Mouse (Mus musculus): ENCODE results near the gene Magi2.

Magi2 gene

DNA sequence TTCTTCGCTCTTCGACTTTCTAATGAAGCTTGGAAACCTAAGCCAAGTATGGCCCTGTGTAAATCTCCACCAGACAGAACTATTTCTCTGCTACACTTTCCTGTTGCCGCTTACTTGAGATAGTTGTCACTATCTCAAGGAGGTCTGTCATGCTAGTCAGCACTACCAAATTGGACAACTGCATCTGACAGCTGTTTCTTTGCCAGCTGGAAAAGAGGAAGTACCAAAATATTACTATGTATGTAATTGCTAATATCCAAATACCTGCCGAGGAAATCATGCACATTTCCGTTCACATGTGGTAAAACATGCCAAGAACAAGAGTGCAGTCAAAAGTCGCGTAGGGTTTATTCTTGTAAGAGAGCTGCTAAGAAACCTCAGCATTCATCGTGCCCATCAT lies 1126.1 kb downstream of the Magi2 start:
- TF ChIP-seq GATA4 (IDR thresholded peaks at IDR 0.05; ENCODE audit: insufficient replicate concordance, low read length), result no peak

DNA sequence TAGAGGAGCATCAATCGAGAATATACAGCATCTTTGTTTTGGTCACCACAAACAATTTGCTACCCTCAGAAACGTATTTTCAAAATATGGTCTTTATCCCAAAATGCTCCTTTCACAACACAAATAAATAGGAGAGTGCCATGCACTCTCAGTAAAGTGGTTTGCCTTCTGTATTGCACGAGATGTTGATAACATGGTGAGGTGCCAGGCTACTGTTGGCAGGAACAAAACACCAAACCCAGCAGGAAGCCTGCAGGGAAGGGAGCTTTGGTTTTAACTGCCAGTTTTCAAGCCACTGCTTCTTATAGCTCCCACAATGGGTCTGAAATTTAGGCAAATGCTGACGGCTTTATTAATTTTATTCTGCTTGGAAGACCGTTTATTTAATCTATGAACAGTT lies 1131.6 kb downstream of the Magi2 start:
- no peak for TF ChIP-seq GATA4 (IDR thresholded peaks at IDR 0.05; ENCODE audit: insufficient replicate concordance, low read length)

DNA sequence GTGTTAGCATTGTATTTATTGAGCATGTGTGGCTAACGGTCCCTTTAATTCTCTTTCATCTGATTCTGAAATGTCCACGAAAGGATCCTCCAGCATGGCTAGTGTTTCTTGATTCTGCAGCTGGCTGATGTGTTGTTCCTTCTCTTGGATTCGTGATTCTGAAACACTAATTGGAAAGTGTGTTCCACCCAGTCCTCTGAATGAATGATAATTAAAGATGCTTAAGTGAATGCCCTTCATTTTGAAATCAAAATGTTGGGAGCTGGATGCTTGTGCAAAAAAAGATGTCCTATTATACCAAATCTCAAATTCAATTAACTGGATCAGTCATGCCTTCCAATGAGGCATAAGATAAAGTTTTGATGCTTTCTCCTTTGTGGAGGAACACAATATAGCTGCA lies 1132.2 kb downstream of the Magi2 start:
- TF ChIP-seq GATA4 (IDR thresholded peaks at IDR 0.05; ENCODE audit: insufficient replicate concordance, low read length), result no peak

DNA sequence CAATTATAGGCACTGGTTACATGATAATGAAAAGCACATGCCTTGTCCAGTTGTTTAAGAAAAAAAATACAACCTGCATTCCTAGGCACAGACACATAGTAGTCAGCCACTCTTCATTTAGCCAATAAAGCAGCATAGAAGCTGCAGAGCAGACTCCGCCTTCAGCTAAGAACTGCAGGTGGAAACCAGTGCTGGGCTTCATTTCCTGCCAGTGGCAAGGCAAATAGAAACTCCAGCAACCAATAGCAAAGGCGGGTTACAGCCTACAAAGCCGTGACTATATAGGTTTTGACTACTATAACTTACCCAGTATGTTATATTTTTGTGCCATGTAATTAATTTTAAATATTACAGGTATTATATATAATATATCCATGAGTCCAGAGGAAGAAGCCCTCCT lies 1135.3 kb downstream of the Magi2 start:
- TF ChIP-seq GATA4 (IDR thresholded peaks at IDR 0.05; ENCODE audit: insufficient replicate concordance, low read length), result no peak

DNA sequence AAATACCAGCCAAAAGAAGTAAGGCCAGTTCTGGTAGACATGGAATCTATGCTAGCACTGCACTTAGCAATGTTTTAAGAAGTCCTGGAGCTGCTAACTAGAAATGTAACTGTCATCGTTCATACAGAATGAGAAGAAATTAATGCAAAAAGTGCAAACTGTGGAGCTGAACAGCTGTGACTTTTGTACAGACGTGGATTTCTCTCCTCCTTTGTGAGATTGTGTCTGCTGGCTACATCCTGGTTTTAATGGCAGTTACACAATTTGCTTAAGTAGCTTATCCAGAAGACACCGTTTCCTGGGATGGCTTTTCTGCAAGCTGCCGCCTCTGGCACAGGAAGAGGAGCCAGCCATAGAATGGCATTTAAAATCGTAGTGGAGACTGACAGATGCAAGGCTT lies 1136.4 kb downstream of the Magi2 start:
- no peak for TF ChIP-seq GATA4 (IDR thresholded peaks at IDR 0.05; ENCODE audit: insufficient replicate concordance, low read length)

DNA sequence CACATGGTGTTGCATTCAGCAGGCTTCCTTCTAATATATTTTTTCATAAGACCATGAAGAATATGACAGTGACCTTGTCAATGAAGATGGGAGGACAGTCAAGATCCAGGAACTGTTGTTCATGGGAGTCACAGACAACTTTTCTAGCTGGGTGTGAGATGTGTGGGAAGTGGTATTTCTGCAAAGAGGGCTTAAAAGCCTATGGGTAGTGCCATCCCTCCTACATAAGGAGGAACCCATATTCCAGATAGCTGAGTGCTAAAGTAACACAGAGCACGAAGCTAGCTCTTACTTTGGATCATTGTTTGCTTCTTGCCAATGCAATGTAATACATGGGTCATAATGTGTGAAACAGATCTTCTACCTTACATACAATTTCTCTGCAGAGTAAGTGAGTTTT lies 1146.8 kb downstream of the Magi2 start:
- no peak for TF ChIP-seq GATA4 (IDR thresholded peaks at IDR 0.05; ENCODE audit: insufficient replicate concordance, low read length)

DNA sequence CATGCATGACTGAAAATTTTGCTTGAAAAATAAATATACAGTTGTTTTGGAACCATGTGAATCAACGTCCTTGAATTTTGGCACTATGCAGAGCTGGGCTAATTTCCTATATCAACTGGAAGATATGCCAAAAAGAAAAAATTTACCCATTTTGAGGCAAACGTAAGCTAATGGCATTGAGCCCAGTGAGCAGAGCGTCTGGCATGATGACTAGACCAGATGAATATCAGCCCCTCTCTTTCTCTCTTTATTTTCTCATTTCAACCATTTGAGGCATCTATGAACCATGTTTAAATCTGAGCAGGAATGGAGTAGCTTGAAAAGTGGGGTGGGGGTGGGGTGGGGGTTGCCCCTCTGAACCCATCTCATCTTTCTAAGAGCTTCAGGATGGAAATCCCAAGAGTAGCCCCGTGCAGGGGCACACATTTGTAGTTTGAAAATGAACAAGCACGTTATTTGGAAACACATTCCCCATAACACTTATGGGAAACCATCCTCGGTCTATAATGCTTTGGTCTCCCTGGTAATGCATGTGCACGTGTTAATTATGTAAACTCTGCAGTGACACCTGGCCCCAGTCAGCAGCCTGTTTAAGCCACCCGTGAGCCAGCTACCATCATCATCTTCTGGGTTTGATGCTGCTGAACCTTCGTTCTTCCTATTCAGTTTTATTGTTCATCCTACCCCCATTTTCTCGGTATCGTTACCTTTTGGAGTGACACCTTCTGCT lies 1151.4 kb downstream of the Magi2 start:
- TF ChIP-seq GATA4 (IDR thresholded peaks at IDR 0.05; ENCODE audit: insufficient replicate concordance, low read length), result no peak

DNA sequence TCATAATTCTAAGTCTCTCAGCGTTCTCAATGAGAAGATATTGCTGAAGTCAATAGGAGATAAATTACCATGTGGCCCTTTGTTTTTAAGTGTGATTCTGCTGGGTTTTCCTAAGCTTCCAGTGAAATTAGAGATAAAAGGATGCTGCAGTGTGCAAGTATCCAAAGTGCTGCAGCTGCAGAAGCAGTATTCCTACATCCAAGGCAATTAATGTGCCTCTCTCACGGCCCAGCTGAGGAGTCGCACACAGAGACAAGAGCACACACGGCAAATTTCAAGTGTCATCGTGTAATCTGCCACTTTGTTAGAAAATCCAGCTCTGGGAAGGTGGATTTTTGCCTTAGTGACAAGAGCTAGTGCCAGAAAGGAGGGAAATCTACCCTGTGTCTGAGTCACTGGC lies 1177.7 kb downstream of the Magi2 start:
- TF ChIP-seq GATA4 (IDR thresholded peaks at IDR 0.05; ENCODE audit: insufficient replicate concordance, low read length), result no peak

DNA sequence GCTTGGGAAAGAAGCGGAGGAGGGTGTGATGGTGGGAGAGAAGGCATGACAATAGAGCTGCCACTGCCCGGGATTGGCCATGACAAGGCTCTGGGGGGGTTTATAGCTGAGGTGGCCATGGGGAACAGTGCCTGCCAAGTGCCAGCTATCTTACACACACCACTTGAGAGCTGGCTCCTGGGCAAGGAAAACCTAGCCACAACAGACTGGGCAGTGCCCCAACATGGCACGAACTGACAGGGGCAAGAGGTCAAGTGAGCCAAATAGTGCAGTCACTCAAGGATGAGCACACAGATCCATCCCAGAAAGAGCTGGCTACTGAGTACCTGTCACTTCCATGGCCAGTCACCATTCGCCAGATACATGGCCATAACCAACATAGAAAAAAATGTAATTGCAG lies 1179.8 kb downstream of the Magi2 start:
- TF ChIP-seq GATA4 (IDR thresholded peaks at IDR 0.05; ENCODE audit: insufficient replicate concordance, low read length), result no peak

DNA sequence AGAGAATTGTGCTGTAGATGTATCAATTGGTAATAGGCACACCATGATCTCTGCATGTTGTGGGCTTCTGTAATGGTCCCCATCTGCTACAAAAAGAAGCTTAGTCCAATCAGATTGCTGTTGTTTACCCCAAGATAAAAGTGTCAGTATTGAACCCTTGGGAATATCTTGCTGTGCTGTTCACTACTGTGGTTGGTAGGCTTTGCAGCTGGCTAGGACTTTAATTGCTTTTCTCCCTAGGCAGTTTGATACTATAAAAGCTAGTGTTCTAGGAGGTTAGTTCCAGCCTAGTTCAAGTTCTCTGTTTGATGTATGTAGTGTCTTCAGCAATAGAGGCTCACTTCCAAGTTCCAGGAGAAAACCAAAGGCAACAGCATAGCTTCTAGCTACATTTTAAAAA lies 1188.5 kb downstream of the Magi2 start:
- TF ChIP-seq GATA4 (IDR thresholded peaks at IDR 0.05; ENCODE audit: insufficient replicate concordance, low read length), result no peak

DNA sequence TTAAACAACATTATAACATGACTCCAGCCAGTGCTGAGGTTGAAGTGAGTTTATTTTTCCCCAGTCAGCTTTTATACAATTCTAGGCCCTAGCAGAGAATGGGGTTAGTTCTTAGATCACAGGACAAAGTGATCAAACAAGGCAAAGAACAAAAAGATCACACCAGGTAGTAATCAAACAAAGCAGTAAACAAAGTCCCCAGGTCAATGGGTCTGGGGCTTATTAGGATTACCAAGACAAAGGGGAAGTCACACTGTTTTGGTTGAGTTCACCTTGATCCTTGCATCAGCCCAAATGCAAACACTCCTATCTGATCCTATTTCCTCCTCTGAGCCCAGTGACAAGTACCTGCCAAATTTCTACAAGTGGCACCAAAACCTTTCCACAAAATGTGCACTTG lies 1190.5 kb downstream of the Magi2 start:
- no peak for TF ChIP-seq GATA4 (IDR thresholded peaks at IDR 0.05; ENCODE audit: insufficient replicate concordance, low read length)

DNA sequence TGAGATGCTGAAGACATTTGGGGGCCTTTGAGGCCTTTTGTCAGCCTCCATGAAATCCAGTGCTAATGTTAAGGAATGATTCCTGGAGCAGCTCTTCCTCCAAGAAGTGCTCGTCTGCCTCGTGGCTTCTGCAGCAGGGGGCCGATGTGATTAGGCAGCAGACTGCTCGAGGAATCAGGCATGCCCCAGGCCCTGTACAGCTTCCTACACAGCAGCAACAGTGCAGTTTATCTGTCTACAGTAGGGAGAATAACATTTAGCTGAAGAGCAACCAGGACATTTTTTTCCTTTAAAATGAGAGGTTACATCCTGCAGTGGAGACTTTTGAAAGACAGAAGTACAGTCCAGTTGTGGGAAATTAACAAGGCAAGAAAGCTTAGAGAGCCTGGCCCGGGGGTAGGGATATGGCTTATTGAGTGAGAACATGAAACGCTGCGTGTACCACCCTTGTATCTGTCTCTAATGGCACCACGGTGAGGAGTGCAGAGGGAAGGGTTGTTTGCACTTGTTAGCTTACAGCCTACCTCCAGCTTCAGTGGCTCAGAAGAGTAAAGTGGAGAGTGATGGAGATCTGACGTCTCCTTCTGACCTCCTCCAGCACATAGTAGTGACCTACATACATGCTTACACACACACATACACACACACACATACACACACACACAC lies 1205.4 kb downstream of the Magi2 start:
- TF ChIP-seq GATA4 (IDR thresholded peaks at IDR 0.05; ENCODE audit: insufficient replicate concordance, low read length), result no peak

DNA sequence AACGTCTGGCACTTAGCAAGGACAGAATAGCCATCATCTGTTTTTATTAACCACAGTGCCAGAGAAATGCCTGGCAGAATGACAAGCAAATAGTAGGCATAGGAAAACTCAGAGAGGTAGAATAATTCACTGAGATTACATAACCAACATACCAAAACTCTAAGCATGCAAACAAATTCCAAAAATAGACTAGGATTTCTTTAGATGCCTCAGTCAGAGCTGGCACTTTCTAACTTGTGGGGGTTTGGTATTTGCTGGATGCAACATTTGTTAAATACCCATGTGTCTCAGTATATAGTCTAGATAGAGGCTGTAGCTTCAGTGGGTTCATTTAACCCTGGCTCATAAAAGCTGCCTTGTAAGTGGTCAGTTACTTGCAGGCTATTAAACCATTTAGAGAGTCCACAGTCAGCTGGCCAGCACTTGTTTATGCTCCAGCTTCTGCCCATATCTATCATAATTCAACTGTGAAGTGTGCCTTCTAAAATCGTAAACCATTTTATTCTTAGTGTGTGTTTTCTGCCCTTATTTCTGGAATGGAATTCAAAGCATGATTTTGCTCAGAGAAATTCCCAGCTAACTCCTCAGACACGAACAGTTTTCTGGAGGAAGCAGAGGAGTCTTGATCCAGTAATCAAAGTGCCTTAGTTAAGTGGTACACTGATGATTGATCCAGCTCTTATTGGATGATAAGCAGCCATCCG lies 1219.8 kb downstream of the Magi2 start:
- no peak for TF ChIP-seq GATA4 (IDR thresholded peaks at IDR 0.05; ENCODE audit: insufficient replicate concordance, low read length)

DNA sequence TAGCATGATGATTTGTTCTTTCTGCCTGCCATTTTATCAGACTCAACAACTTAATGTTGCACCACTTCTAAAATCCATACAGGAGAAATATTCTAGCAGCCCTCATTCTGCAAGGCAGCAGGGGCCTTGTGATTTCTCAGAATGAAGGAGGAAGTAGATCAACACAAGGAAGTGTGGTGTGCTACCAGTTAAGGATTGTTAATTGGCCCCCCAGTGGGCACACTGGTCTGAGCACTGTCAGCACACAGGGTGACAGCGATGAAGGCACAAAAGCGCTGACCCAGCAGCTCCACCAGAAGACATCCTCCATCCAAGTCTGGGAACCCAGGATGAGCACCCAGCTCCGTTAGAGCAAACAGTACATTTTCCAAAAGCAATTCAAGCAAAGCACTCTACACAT lies 1229.3 kb downstream of the Magi2 start:
- no peak for TF ChIP-seq GATA4 (IDR thresholded peaks at IDR 0.05; ENCODE audit: insufficient replicate concordance, low read length)

DNA sequence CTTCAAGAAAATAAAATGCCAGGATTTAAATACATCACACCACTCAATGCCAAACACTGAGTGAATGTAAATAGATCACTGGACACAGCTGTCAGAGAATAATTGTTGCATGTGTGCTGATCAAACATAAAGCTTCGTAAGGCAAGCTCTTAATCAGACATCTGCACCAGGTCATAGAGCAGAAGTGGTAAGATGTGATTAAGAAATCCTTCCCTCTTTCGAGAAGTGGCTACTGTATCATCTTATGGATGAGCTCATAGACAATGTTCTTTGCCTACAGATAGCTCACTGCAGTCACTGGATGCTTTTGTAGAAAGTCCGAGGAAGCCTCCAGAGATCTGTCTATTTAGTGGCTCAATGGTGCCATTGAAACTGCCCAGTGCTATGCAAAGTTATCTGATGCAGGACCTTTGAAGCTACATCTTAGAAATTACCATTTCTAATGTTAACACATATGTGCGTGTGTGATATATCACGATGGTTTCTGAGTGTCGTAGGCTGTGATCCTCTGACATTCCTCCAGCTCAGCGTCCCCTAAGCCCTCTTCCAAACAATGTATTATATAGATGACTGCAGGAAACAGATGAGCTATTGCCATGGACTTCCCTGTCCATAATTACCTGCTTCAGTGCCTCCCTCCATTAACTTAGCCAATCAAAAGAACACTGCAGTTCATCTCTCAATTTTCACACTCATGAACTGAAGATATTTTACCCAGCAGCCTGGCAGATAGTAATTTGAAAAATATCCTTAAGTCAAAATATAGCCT lies 1231.1 kb downstream of the Magi2 start:
- no peak for TF ChIP-seq GATA4 (IDR thresholded peaks at IDR 0.05; ENCODE audit: insufficient replicate concordance, low read length)

DNA sequence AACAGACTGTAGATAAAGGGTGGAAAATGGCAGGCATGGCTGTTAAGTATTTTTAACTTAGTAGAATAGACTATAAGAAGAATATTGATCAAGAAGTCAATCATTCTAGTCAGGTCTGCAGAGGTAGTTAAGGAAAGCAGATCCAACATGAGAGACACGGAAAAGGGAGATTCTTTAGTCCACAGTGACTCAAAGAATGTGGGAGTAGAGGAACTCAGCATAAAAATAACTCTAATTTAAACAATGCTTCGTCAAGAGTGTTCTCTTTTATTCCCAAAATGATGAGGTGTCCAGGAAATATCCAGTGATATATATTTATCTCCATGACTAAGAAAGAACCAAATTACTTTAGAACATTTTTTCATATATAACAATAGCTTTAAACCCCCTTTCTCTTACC lies 1234.9 kb downstream of the Magi2 start:
- no peak for TF ChIP-seq GATA4 (IDR thresholded peaks at IDR 0.05; ENCODE audit: insufficient replicate concordance, low read length)

All from liver, adult (tissue).